Mouse (Mus musculus) forebrain, embryonic 12.5 days (tissue): ENCODE measurements at regions not wholly inside any gene's neighbourhood (a gene's known extent, or its start where the extent isn't known, plus 50 kb on each side); places are given as distances from the start of the nearest gene placed in this dataset.

ENCODE experiments used
- ATAC-seq: fragments of 200-750 bp; cut with Nextera tagmentation; 2 replicates; pipeline ENCODE4 v1.8.0; 2017; ENCODE audit warnings: moderate TSS enrichment; ENCODE audit not compliant: low FRiP score
- H3K27ac ChIP-seq: fragments of 300-500 bp; sonication (generic); 2 replicates; pipeline ENCODE4 v1.5.1; 2016; ENCODE audit warnings: mild to moderate bottlenecking
- H3K27me3 ChIP-seq: fragments of 300-500 bp; sonication (generic); 2 replicates; pipeline ENCODE4 v1.6.1; 2016; ENCODE audit warnings: mild to moderate bottlenecking
- H3K36me3 ChIP-seq: fragments of 300-500 bp; sonication (generic); replicated peaks from 2 replicates; pipeline ENCODE4 v1.6.1; 2016; ENCODE audit warnings: mild to moderate bottlenecking
- H3K4me1 ChIP-seq: fragments of 300-500 bp; sonication (generic); 2 replicates; pipeline ENCODE4 v1.6.1; 2016
- H3K4me2 ChIP-seq: fragments of 300-500 bp; sonication (generic); 2 replicates; pipeline ENCODE4 v1.6.1; 2016; ENCODE audit warnings: mild to moderate bottlenecking, moderate library complexity
- H3K4me3 ChIP-seq: fragments of 300-500 bp; sonication (generic); replicated peaks from 2 replicates; pipeline ENCODE4 v1.5.1; 2016; ENCODE audit warnings: mild to moderate bottlenecking
- H3K9ac ChIP-seq: fragments of 300-500 bp; sonication (generic); 2 replicates; pipeline ENCODE4 v1.6.1; 2016; ENCODE audit warnings: mild to moderate bottlenecking
- H3K9me3 ChIP-seq: fragments of 300-500 bp; sonication (generic); 2 replicates; pipeline ENCODE4 v1.6.1; 2016
- WGBS: fragments of 180-500 bp; shearing (Covaris S2); methylation state at CpG from one replicate; pipeline ENCODE4 v1.1.7; 2016; 5-methylcytosine and 5-hydroxymethylcytosine counted together

GRCm38 (mm10) chr9:79346371-79347096 lies 372.1 kb downstream of the Col12a1 start:
- ATAC-seq = no peak
- Histone ChIP-seq H3K9me3 (0 out of 2 replicates have a peak, but pooled peaks cover 6% of the 10 kb centered on the region), H3K27ac (no peak overlapping the region), H3K36me3 (no peaks in the 10 kb centered on the region), H3K4me2 (no peak overlapping the region), H3K9ac (no peak overlapping the region), H3K4me3 (no peak overlapping the region), H3K27me3 (no peaks in the 10 kb centered on the region), H3K4me1 (no peaks in the 10 kb centered on the region)
- 94% methylated on average over 15 of the region's 15 CpGs for WGBS

GRCm38 (mm10) chr9:79392020-79392419 lies 326.6 kb downstream of the Col12a1 start:
- H3K9me3 ChIP-seq = no peaks in the 10 kb centered on the region
- no peaks in the 10 kb centered on the region for H3K4me1 ChIP-seq
- H3K4me3 ChIP-seq = no peak overlapping the region
- H3K9ac ChIP-seq = no peak overlapping the region
- H3K27ac ChIP-seq = no peak overlapping the region
- no peaks in the 10 kb centered on the region for H3K27me3 ChIP-seq
- no peak overlapping the region for H3K4me2 ChIP-seq
- ATAC-seq = no peak
- WGBS = 93% methylated on average over 2 of the region's 2 CpGs
- no peaks in the 10 kb centered on the region for H3K36me3 ChIP-seq

GRCm38 (mm10) chr9:79414989-79415388 lies 303.6 kb downstream of the Col12a1 start:
- no peak for ATAC-seq
- Histone ChIP-seq H3K9ac (no peak overlapping the region), H3K4me1 (no peaks in the 10 kb centered on the region), H3K36me3 (no peaks in the 10 kb centered on the region), H3K27ac (no peak overlapping the region), H3K9me3 (no peaks in the 10 kb centered on the region), H3K4me2 (no peak overlapping the region), H3K4me3 (no peak overlapping the region), H3K27me3 (no peaks in the 10 kb centered on the region)

GRCm38 (mm10) chr9:79430417-79430816 lies 288.2 kb downstream of the Col12a1 start:
- no peak for ATAC-seq
- 83% methylated on average over 1 of the region's 1 CpGs for WGBS
- no peak overlapping the region for H3K27ac ChIP-seq

DNA sequence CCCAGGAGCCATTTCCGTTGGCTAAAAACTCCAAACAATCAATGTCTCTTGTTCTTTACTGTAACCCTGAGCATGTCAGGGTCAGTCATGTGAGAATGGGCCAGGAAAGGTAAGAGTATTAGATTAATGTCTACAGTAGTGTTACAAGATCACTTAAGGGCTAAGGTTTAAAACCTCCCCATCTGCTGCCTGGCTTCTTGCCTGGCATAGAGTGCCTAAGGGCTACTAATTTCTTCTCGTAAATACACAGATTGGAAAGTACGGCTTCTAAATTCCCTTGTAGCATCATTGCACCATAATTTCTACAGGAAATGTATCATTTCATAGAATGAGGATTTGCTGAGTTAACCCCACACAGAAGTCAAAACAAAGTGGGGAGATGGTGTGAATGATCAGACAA lies 281.0 kb downstream of the Col12a1 start:
- no peak overlapping the region for H3K4me3 ChIP-seq
- H3K36me3 ChIP-seq = no peaks in the 10 kb centered on the region
- H3K4me1 ChIP-seq = no peaks in the 10 kb centered on the region
- H3K27me3 ChIP-seq = no peaks in the 10 kb centered on the region
- no peak overlapping the region for H3K9ac ChIP-seq
- no peak overlapping the region for H3K4me2 ChIP-seq
- 89% methylated on average over 3 of the region's 3 CpGs for WGBS
- no peak overlapping the region for H3K27ac ChIP-seq
- no peak for ATAC-seq
- H3K9me3 ChIP-seq = no peaks in the 10 kb centered on the region

More at GRCm38 (mm10) chr9:79430417-79430816, 288.2 kb downstream of the Col12a1 start:
- H3K4me2 ChIP-seq = no peak overlapping the region
- no peaks in the 10 kb centered on the region for H3K36me3 ChIP-seq
- H3K27me3 ChIP-seq = no peaks in the 10 kb centered on the region
- H3K4me1 ChIP-seq = no peaks in the 10 kb centered on the region
- H3K9ac ChIP-seq = no peak overlapping the region
- no peak overlapping the region for H3K4me3 ChIP-seq
- H3K9me3 ChIP-seq = no peaks in the 10 kb centered on the region

DNA sequence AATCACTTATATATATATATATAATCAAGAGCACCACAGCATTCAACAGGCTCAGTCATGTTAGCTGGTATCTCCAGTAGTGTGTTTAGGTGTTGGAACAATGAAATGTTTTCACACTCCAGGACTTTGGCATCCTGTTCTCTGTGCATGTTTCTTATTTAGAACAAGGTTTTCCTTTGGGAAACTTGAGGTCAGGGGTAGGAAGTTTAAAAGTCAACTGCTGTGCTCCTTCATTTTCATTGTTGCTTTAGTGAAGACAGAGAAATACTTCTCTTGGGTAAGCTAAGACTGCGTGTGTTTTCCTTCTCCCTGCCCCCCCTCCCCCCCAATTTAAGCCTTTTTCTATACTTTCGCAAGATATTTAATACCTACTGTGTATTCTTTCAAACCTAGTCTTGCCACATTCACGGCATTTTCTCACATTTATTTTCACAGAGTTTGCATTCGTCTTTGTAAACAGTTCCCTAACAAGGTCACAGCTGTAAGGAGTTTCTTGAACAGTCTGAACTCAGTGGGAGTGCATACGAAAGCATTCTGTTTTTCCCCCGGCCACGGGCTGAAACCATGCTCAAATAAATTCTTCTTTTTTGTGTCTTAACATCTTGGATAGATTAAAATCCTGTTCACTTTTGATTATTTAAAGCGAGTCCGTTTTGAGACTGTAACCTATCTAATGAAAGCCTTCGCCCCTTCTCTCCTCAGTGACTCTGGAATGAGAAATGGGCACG lies 279.2 kb downstream of the Col12a1 start:
- H3K36me3 ChIP-seq = no peaks in the 10 kb centered on the region
- 60% methylated on average over 11 of the region's 11 CpGs for WGBS

DNA sequence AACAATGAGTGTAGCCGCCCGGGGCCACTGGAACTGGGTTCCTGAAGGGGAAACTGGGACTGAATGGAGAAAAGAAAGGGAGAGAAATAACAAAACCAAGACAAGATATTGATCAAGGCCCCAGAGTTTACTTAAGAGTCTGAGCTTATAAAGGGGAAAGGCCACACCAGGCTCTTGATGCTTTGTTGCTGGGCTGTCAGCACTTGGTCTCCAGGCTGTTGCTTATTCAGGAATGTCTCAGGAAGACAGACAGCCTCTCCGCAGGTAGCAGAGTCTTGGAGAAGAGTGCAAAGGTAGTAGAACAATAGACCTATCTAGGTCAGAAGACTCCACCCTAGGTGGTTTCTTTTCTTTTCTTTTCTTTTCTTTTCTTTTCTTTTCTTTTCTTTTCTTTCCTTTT lies 263.4 kb downstream of the Col12a1 start:
- no peaks in the 10 kb centered on the region for H3K27me3 ChIP-seq
- no peaks in the 10 kb centered on the region for H3K9me3 ChIP-seq
- no peak overlapping the region for H3K27ac ChIP-seq
- 44% methylated on average over 3 of the region's 3 CpGs for WGBS
- no peak overlapping the region for H3K4me3 ChIP-seq
- H3K4me1 ChIP-seq = no peaks in the 10 kb centered on the region
- H3K4me2 ChIP-seq = no peak overlapping the region
- H3K9ac ChIP-seq = no peak overlapping the region
- no peak for ATAC-seq
- H3K36me3 ChIP-seq = no peaks in the 10 kb centered on the region

More for the DNA sequence above, 279.2 kb downstream of the Col12a1 start:
- Histone ChIP-seq H3K4me3 (no peak overlapping the region), H3K9ac (no peak overlapping the region), H3K9me3 (no peaks in the 10 kb centered on the region), H3K4me2 (no peak overlapping the region), H3K27me3 (no peaks in the 10 kb centered on the region), H3K4me1 (no peaks in the 10 kb centered on the region; the same call in 1 of the 2 replicates), H3K27ac (no peak overlapping the region)
- no peak for ATAC-seq

GRCm38 (mm10) chr9:79479118-79479517 lies 239.5 kb downstream of the Col12a1 start:
- 15% methylated on average over 1 of the region's 1 CpGs for WGBS
- no peak overlapping the region for H3K4me2 ChIP-seq

DNA sequence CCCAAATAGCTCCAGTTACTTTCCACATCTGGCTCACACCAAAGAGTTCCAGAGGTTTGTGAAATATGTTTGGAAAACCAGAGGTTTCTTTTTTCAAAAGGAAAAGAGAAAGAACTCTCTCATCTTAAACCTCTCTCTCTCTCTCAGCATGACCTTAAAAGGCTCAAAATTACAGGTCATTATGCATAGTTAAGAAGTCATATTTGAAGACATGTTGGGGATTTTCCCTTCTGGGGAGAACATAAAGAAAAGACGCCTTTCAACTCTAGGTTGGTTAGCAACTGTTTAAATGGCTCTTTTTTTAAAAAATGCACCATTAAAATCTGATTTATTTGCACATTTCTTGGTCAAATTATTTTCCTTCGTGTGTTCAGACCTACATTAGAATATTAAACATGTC lies 218.4 kb downstream of the Col12a1 start:
- no peak overlapping the region for H3K4me2 ChIP-seq
- H3K4me1 ChIP-seq = no peaks in the 10 kb centered on the region
- H3K36me3 ChIP-seq = no peaks in the 10 kb centered on the region
- H3K4me3 ChIP-seq = no peak overlapping the region
- WGBS = 70% methylated on average over 2 of the region's 2 CpGs
- no peaks in the 10 kb centered on the region for H3K27me3 ChIP-seq
- no peak for ATAC-seq
- H3K27ac ChIP-seq = no peak overlapping the region
- H3K9ac ChIP-seq = no peak overlapping the region
- no peaks in the 10 kb centered on the region for H3K9me3 ChIP-seq

More at GRCm38 (mm10) chr9:79479118-79479517, 239.5 kb downstream of the Col12a1 start:
- Histone ChIP-seq H3K9ac (no peak overlapping the region), H3K36me3 (no peaks in the 10 kb centered on the region), H3K9me3 (no peaks in the 10 kb centered on the region), H3K27ac (no peak overlapping the region), H3K4me1 (peaks cover 3% of the 10 kb centered on the region; the same call in 1 of the 2 replicates), H3K4me3 (no peak overlapping the region), H3K27me3 (no peaks in the 10 kb centered on the region)
- no peak; the same call in 1 of the 2 replicates for ATAC-seq

GRCm38 (mm10) chr9:79502034-79502433 lies 216.6 kb downstream of the Col12a1 start:
- no peaks in the 10 kb centered on the region for H3K27me3 ChIP-seq
- H3K9ac ChIP-seq = no peak overlapping the region
- H3K36me3 ChIP-seq = no peaks in the 10 kb centered on the region
- H3K27ac ChIP-seq = no peak overlapping the region
- no peaks in the 10 kb centered on the region for H3K4me1 ChIP-seq
- no peak overlapping the region for H3K4me3 ChIP-seq
- H3K9me3 ChIP-seq = no peaks in the 10 kb centered on the region
- no peak for ATAC-seq
- H3K4me2 ChIP-seq = no peak overlapping the region

GRCm38 (mm10) chr9:79516384-79516783 lies 202.2 kb downstream of the Col12a1 start:
- Histone ChIP-seq H3K9ac (no peak overlapping the region), H3K4me2 (no peak overlapping the region), H3K4me1 (no peaks in the 10 kb centered on the region), H3K27me3 (no peaks in the 10 kb centered on the region), H3K4me3 (no peak overlapping the region), H3K36me3 (no peaks in the 10 kb centered on the region), H3K27ac (no peak overlapping the region), H3K9me3 (no peaks in the 10 kb centered on the region)
- WGBS = 94% methylated on average over 7 of the region's 7 CpGs
- ATAC-seq = no peak

- H3K36me3 ChIP-seq = no peaks in the 10 kb centered on the region
- no peak overlapping the region for H3K4me2 ChIP-seq
- H3K9me3 ChIP-seq = no peaks in the 10 kb centered on the region
- no peak for ATAC-seq
- no peak overlapping the region for H3K4me3 ChIP-seq
- no peaks in the 10 kb centered on the region for H3K4me1 ChIP-seq
- H3K27ac ChIP-seq = no peak overlapping the region
- WGBS = 84% methylated on average over 5 of the region's 5 CpGs
- no peak overlapping the region for H3K9ac ChIP-seq
- no peaks in the 10 kb centered on the region for H3K27me3 ChIP-seq
Measured at GRCm38 (mm10) chr9:79517461-79517860, 201.2 kb downstream of the Col12a1 start.

GRCm38 (mm10) chr9:79518640-79519039 lies 200.0 kb downstream of the Col12a1 start:
- no peaks in the 10 kb centered on the region for H3K9me3 ChIP-seq
- H3K9ac ChIP-seq = no peak overlapping the region
- no peak overlapping the region for H3K27ac ChIP-seq
- H3K4me3 ChIP-seq = no peak overlapping the region
- 82% methylated on average over 1 of the region's 1 CpGs for WGBS
- H3K4me1 ChIP-seq = no peaks in the 10 kb centered on the region
- no peak overlapping the region for H3K4me2 ChIP-seq
- H3K36me3 ChIP-seq = no peaks in the 10 kb centered on the region
- no peak for ATAC-seq
- no peaks in the 10 kb centered on the region for H3K27me3 ChIP-seq
